Mouse (Mus musculus) kidney, embryonic 15.5 days (tissue): ENCODE measurements around the gene Rasd1. TPM values are rescaled to one million over a fixed set of nuclear protein-coding genes. Genes with fewer than 3 reads are reported as not detected.

ENCODE experiments used
- ATAC-seq: fragments of 200-750 bp; cut with Nextera tagmentation; replicated peaks from 2 replicates; pipeline ENCODE4 v1.8.0; 2017; ENCODE audit warnings: moderate TSS enrichment; ENCODE audit not compliant: low FRiP score
- H3K27ac ChIP-seq: fragments of 300-500 bp; sonication (generic); 2 replicates; pipeline ENCODE4 v1.5.1; 2015; ENCODE audit warnings: mild to moderate bottlenecking, inconsistent platforms
- H3K27me3 ChIP-seq: fragments of 300-500 bp; sonication (generic); 2 replicates; pipeline ENCODE4 v1.6.1; 2015; ENCODE audit warnings: inconsistent platforms
- H3K36me3 ChIP-seq: fragments of 300-500 bp; sonication (generic); 2 replicates; pipeline ENCODE4 v1.6.1; 2015; ENCODE audit warnings: inconsistent platforms
- H3K4me1 ChIP-seq: fragments of 300-500 bp; sonication (generic); 2 replicates; pipeline ENCODE4 v1.6.1; 2015; ENCODE audit warnings: inconsistent platforms
- H3K4me2 ChIP-seq: fragments of 300-500 bp; sonication (generic); 2 replicates; pipeline ENCODE4 v1.6.1; 2015; ENCODE audit warnings: moderate library complexity, mild to moderate bottlenecking, inconsistent platforms
- H3K4me3 ChIP-seq: fragments of 300-500 bp; sonication (generic); replicated peaks from 2 replicates; pipeline ENCODE4 v1.5.1; 2015; ENCODE audit warnings: mild to moderate bottlenecking, inconsistent platforms
- H3K9ac ChIP-seq: fragments of 300-500 bp; sonication (generic); 2 replicates; pipeline ENCODE4 v1.6.1; 2015; ENCODE audit warnings: mild to moderate bottlenecking, inconsistent platforms
- H3K9me3 ChIP-seq: fragments of 300-500 bp; sonication (generic); replicated peaks from 2 replicates; pipeline ENCODE4 v1.6.1; 2016; ENCODE audit warnings: inconsistent platforms
- WGBS: fragments of 180-500 bp; shearing (Covaris S2); methylation state at CpG from one replicate; pipeline ENCODE4 v1.1.7; 2015; ENCODE audit warnings: mixed read lengths; 5-methylcytosine and 5-hydroxymethylcytosine counted together
- polyA plus RNA-seq: library from polyadenylated mRNA; unstranded; fragments of >200 nt; fragmentation: Nextera tagmentation; extraction: Ambion mirVana; gene quantifications from 2 replicates; pipeline ENCODE4 v1.2.1, GENCODE M21; 2015

Rasd1 gene
- polyA plus RNA-seq: 3.3 and 4.0 TPM in 2 replicates

GRCm38 (mm10) chr11:59964818-59965217 is at the start of gene Rasd1:
Gene Rasd1, minus strand, starts transcription at chr11:59964944.
- Histone ChIP-seq H3K4me3 (peak within 1 kb of the TSS; percentile 52), H3K36me3 (peaks cover 24% of the 10 kb centered on the region), H3K27me3 (peaks cover 22% of the 10 kb centered on the region), H3K4me1 (peaks cover 36% of the 10 kb centered on the region), H3K4me2 (peak within 1 kb of the TSS; percentile 91), H3K9ac (peak within 1 kb of the TSS; percentile 59), H3K27ac (peak within 1 kb of the TSS; percentile 88), H3K9me3 (no peaks in the 10 kb centered on the region)
- WGBS: under 1% methylated on average over 28 of the region's 28 CpGs
- peak; percentile 93 for ATAC-seq

- Histone ChIP-seq H3K9ac (no peak overlapping the region), H3K4me3 (no peak overlapping the region), H3K36me3 (no peaks in the 10 kb centered on the region), H3K4me2 (no peak overlapping the region), H3K9me3 (no peaks in the 10 kb centered on the region), H3K4me1 (peaks cover 2% of the 10 kb centered on the region; the same call in 1 of the 2 replicates), H3K27me3 (no peaks in the 10 kb centered on the region), H3K27ac (no peak overlapping the region)
- 75% methylated on average over 3 of the region's 3 CpGs for WGBS
- no peak for ATAC-seq
These were observed 46.8 kb upstream of the Rasd1 start for GRCm38 (mm10) chr11:60011516-60011915.

GRCm38 (mm10) chr11:60009451-60009850 is 44.7 kb upstream of the Rasd1 start:
- H3K9me3 ChIP-seq: no peaks in the 10 kb centered on the region
- no peak overlapping the region for H3K27ac ChIP-seq
- no peaks in the 10 kb centered on the region for H3K27me3 ChIP-seq
- no peak for ATAC-seq
- no peaks in the 10 kb centered on the region for H3K4me1 ChIP-seq
- no peaks in the 10 kb centered on the region for H3K36me3 ChIP-seq
- WGBS: 83% methylated on average over 3 of the region's 3 CpGs
- H3K9ac ChIP-seq: no peak overlapping the region
- H3K4me3 ChIP-seq: no peak overlapping the region
- no peak overlapping the region for H3K4me2 ChIP-seq

- Histone ChIP-seq H3K9me3 (no peaks in the 10 kb centered on the region), H3K27ac (no peak overlapping the region), H3K4me1 (no peaks in the 10 kb centered on the region), H3K27me3 (no peaks in the 10 kb centered on the region), H3K4me2 (no peak overlapping the region), H3K36me3 (no peaks in the 10 kb centered on the region), H3K9ac (no peak overlapping the region), H3K4me3 (no peak overlapping the region)
- 66% methylated on average over 3 of the region's 3 CpGs for WGBS
- no peak for ATAC-seq
These were observed 41.1 kb upstream of the Rasd1 start for GRCm38 (mm10) chr11:60005866-60006265.

GRCm38 (mm10) chr11:60004716-60005115 is 40.0 kb upstream of the Rasd1 start:
- H3K36me3 ChIP-seq: no peaks in the 10 kb centered on the region
- H3K9me3 ChIP-seq: no peaks in the 10 kb centered on the region
- no peak overlapping the region for H3K9ac ChIP-seq
- no peak overlapping the region for H3K27ac ChIP-seq
- H3K4me3 ChIP-seq: no peak overlapping the region
- 82% methylated on average over 6 of the region's 6 CpGs for WGBS
- H3K27me3 ChIP-seq: no peaks in the 10 kb centered on the region
- H3K4me2 ChIP-seq: no peak overlapping the region
- H3K4me1 ChIP-seq: no peaks in the 10 kb centered on the region
- ATAC-seq: no peak

GRCm38 (mm10) chr11:60003811-60004210 is 39.1 kb upstream of the Rasd1 start:
- WGBS: 90% methylated on average over 7 of the region's 8 CpGs

GRCm38 (mm10) chr11:60001231-60001980 is 36.7 kb upstream of the Rasd1 start:
- ATAC-seq: no peak
- WGBS: 77% methylated on average over 5 of the region's 5 CpGs
- Histone ChIP-seq H3K9ac (no peak overlapping the region), H3K27me3 (no peaks in the 10 kb centered on the region), H3K4me3 (no peak overlapping the region), H3K9me3 (no peaks in the 10 kb centered on the region), H3K4me1 (no peaks in the 10 kb centered on the region), H3K27ac (no peak overlapping the region), H3K36me3 (no peaks in the 10 kb centered on the region), H3K4me2 (no peak overlapping the region)

More at GRCm38 (mm10) chr11:60003811-60004210, 39.1 kb upstream of the Rasd1 start:
- H3K4me3 ChIP-seq: no peak overlapping the region
- no peak for ATAC-seq
- no peak overlapping the region for H3K4me2 ChIP-seq
- no peaks in the 10 kb centered on the region for H3K27me3 ChIP-seq
- H3K4me1 ChIP-seq: no peaks in the 10 kb centered on the region
- no peaks in the 10 kb centered on the region for H3K36me3 ChIP-seq
- no peak overlapping the region for H3K9ac ChIP-seq
- H3K9me3 ChIP-seq: no peaks in the 10 kb centered on the region
- no peak overlapping the region for H3K27ac ChIP-seq

- Histone ChIP-seq H3K4me3 (no peak overlapping the region), H3K9ac (no peak overlapping the region), H3K9me3 (no peaks in the 10 kb centered on the region), H3K4me1 (no peaks in the 10 kb centered on the region; the same call in 1 of the 2 replicates), H3K36me3 (no peaks in the 10 kb centered on the region), H3K27ac (no peak overlapping the region), H3K27me3 (no peaks in the 10 kb centered on the region), H3K4me2 (no peak overlapping the region)
- WGBS: 53% methylated on average over 9 of the region's 9 CpGs
- no peak for ATAC-seq
These were observed 29.6 kb upstream of the Rasd1 start for GRCm38 (mm10) chr11:59994318-59994717.

- H3K4me3 ChIP-seq: no peak overlapping the region
- no peaks in the 10 kb centered on the region for H3K36me3 ChIP-seq
- no peak overlapping the region for H3K9ac ChIP-seq
- H3K4me1 ChIP-seq: no peaks in the 10 kb centered on the region; the same call in 1 of the 2 replicates
- ATAC-seq: no peak
- H3K27ac ChIP-seq: no peak overlapping the region
- H3K4me2 ChIP-seq: no peak overlapping the region
- no peaks in the 10 kb centered on the region for H3K27me3 ChIP-seq
- WGBS: 54% methylated on average over 8 of the region's 8 CpGs
- H3K9me3 ChIP-seq: no peaks in the 10 kb centered on the region
These were observed 26.6 kb upstream of the Rasd1 start for GRCm38 (mm10) chr11:59991365-59991764.

GRCm38 (mm10) chr11:59989406-59989805 is 24.7 kb upstream of the Rasd1 start:
- Histone ChIP-seq H3K4me2 (no peak overlapping the region), H3K4me3 (no peak overlapping the region), H3K27me3 (no peaks in the 10 kb centered on the region), H3K27ac (no peak overlapping the region), H3K36me3 (no peaks in the 10 kb centered on the region), H3K9ac (no peak overlapping the region), H3K4me1 (peaks cover 2% of the 10 kb centered on the region; the same call in 1 of the 2 replicates), H3K9me3 (no peaks in the 10 kb centered on the region)
- WGBS: 76% methylated on average over 1 of the region's 1 CpGs
- no peak for ATAC-seq

GRCm38 (mm10) chr11:59977831-59978230 is 13.1 kb upstream of the Rasd1 start:
- H3K9ac ChIP-seq: no peak overlapping the region
- H3K27me3 ChIP-seq: no peaks in the 10 kb centered on the region
- H3K36me3 ChIP-seq: no peaks in the 10 kb centered on the region
- no peak overlapping the region for H3K4me3 ChIP-seq
- peak; percentile 53; the same call in 1 of the 2 replicates for ATAC-seq
- H3K4me2 ChIP-seq: no peak overlapping the region
- peaks cover 42% of the 10 kb centered on the region for H3K4me1 ChIP-seq
- WGBS: 62% methylated on average over 5 of the region's 5 CpGs
- peak overlapping the region; percentile 46; the same call in 1 of the 2 replicates for H3K27ac ChIP-seq
- H3K9me3 ChIP-seq: no peaks in the 10 kb centered on the region

GRCm38 (mm10) chr11:59975241-59975640 is 10.5 kb upstream of the Rasd1 start:
- WGBS: 40% methylated on average over 10 of the region's 10 CpGs
- no peak overlapping the region for H3K4me3 ChIP-seq
- H3K27me3 ChIP-seq: no peaks in the 10 kb centered on the region
- H3K36me3 ChIP-seq: no peaks in the 10 kb centered on the region
- no peaks in the 10 kb centered on the region for H3K9me3 ChIP-seq
- no peak for ATAC-seq
- H3K4me2 ChIP-seq: no peak overlapping the region
- H3K27ac ChIP-seq: peak overlapping the region; percentile 56
- peaks cover 44% of the 10 kb centered on the region for H3K4me1 ChIP-seq
- H3K9ac ChIP-seq: no peak overlapping the region
